Comparison of ENCODE assay signal across 14 mouse cellular contexts in the genomic region with DNA sequence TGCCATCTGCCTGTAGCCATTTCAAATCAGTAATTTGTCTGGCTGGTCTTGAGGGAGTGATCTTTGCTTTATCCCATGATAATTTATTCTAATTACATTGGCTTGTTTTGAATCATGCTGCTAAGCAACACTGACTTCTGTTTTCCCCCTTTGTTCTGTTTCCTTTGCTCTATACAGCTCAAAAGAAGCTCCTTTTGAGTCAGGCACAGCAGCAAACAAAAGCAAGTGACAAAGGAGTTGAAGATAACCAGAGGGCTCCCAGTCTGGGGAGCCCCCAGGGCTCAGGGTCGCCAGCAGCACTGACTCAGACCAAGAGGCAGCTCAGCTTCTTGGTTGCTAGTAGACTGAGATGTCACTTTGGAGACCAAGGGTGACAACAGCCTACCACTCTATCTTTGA.
DNase-seq lines count a peak whose midpoint lies in the region; ATAC-seq and TF ChIP-seq lines count a peak whose summit lies in the region.
"Had no signal": no experiment of that assay in that cellular context is flagged by ENCODE, and none has a peak within 500 bp of the region (broad histone marks: within the 10 kb centered on the region; RNA-seq: fewer than 3 reads in every experiment).

No protein-coding gene starts in this region.

- peak; percentile 82 for ATAC-seq in forebrain, embryonic 11.5 days (replicated peaks; ENCODE audit: low FRiP score)
- peak; percentile 91 for ATAC-seq in hindbrain, embryonic 15.5 days (ENCODE audit: low FRiP score, low read depth)
- no peak for ATAC-seq in kidney, embryonic 16.5 days (ENCODE audit: low FRiP score, low TSS enrichment)
- ATAC-seq: liver, postnatal 0 days had no signal

- whole genome bisulfite sequencing in forebrain, embryonic 11.5 days: 0% methylated on average over 1 of the region's 1 CpGs
- WGBS in hindbrain, embryonic 15.5 days: 0% methylated on average over 1 of the region's 1 CpGs
- WGBS in kidney, embryonic 16.5 days: 12% methylated on average over 1 of the region's 1 CpGs

- no peak overlapping the region for H3K9ac ChIP-seq in forebrain, embryonic 11.5 days (ENCODE audit: low read length)
- H3K9ac ChIP-seq in hindbrain, embryonic 15.5 days: no peak overlapping the region
- H3K9ac ChIP-seq in kidney, embryonic 16.5 days (replicated peaks; ENCODE audit: low read length): no peak overlapping the region
- H3K9ac ChIP-seq: liver, postnatal 0 days had no signal

- H3K9me3 ChIP-seq in forebrain, embryonic 11.5 days (ENCODE audit: control insufficient read depth, low read length): no peaks in the 10 kb centered on the region
- H3K9me3 ChIP-seq in hindbrain, embryonic 15.5 days: no peaks in the 10 kb centered on the region
- no peaks in the 10 kb centered on the region for H3K9me3 ChIP-seq in kidney, embryonic 16.5 days (ENCODE audit: low read length)

- no peak overlapping the region for H3K27ac ChIP-seq in forebrain, embryonic 11.5 days (ENCODE audit: low read depth, low read length)
- H3K27ac ChIP-seq in hindbrain, embryonic 15.5 days (replicated peaks): no peak overlapping the region
- no peak overlapping the region for H3K27ac ChIP-seq in gastrocnemius, adult 2 months
- no peak overlapping the region for H3K27ac ChIP-seq in kidney, embryonic 16.5 days (ENCODE audit: low read length)

- H3K27me3 ChIP-seq in forebrain, embryonic 11.5 days (ENCODE audit: control insufficient read depth, insufficient read depth, low read length): no peaks in the 10 kb centered on the region
- 0 out of 2 replicates have a peak, but pooled peaks cover 2% of the 10 kb centered on the region for H3K27me3 ChIP-seq in hindbrain, embryonic 15.5 days
- no peaks in the 10 kb centered on the region for H3K27me3 ChIP-seq in kidney, embryonic 16.5 days (ENCODE audit: insufficient read depth, low read length)

- no peaks in the 10 kb centered on the region; the same call in 1 of the 2 replicates for H3K4me1 ChIP-seq in forebrain, embryonic 11.5 days (replicated peaks; ENCODE audit: control insufficient read depth, insufficient read depth, low read length)
- peaks cover 6% of the 10 kb centered on the region for H3K4me1 ChIP-seq in hindbrain, embryonic 15.5 days (replicated peaks)
- no peaks in the 10 kb centered on the region for H3K4me1 ChIP-seq in kidney, embryonic 16.5 days (ENCODE audit: insufficient read depth, low read length)

- H3K36me3 ChIP-seq in forebrain, embryonic 11.5 days (ENCODE audit: control insufficient read depth, insufficient read depth, low read length): no peaks in the 10 kb centered on the region
- H3K36me3 ChIP-seq in hindbrain, embryonic 15.5 days: no peaks in the 10 kb centered on the region
- H3K36me3 ChIP-seq in kidney, embryonic 16.5 days (ENCODE audit: insufficient read depth, low read length): no peaks in the 10 kb centered on the region

- H3K4me2 ChIP-seq in forebrain, embryonic 11.5 days (ENCODE audit: low read depth, low read length, severe bottlenecking): no peak overlapping the region
- H3K4me2 ChIP-seq in hindbrain, embryonic 15.5 days: no peak overlapping the region
- H3K4me2 ChIP-seq in kidney, embryonic 16.5 days (replicated peaks; ENCODE audit: low read depth, low read length): no peak overlapping the region

- TF ChIP-seq CTCF in gastrocnemius, adult 2 months (IDR thresholded peaks at IDR 0.05): no peak

- intact Hi-C loops in gastrocnemius, adult 2 months (cut with DNase I): no loop called here

- DNase-seq in ZHBTc4 (ENCODE audit: low read depth, low spot score): peak; percentile 62
- DNase-seq in forebrain, embryonic 11.5 days (ENCODE audit: low spot score): no peak
- peak; percentile 36 for DNase-seq in neural tube, embryonic 10.5 days (ENCODE audit: extremely low spot score, low spot score)
- no peak for DNase-seq in gastrocnemius, adult 2 months
- DNase-seq in thymus, postnatal 0 days (ENCODE audit: low spot score): no peak
- no peak for DNase-seq in spleen, adult 12 weeks (ENCODE audit: low spot score)
- DNase-seq: cerebellum, postnatal 10 days; gastrocnemius, postnatal 36 days; kidney, adult 18-20 months; layer of hippocampus, adult 9-11 months; liver, postnatal 0 days; spleen, adult 18-20 months had no signal

- H3K4me3 ChIP-seq in forebrain, embryonic 11.5 days (ENCODE audit: low read depth, low read length): no peak overlapping the region
- no peak overlapping the region for H3K4me3 ChIP-seq in hindbrain, embryonic 15.5 days
- H3K4me3 ChIP-seq in gastrocnemius, adult 2 months: no peak overlapping the region
- no peak overlapping the region for H3K4me3 ChIP-seq in kidney, embryonic 16.5 days (ENCODE audit: low read length)

Comparison
In these comparisons a context has a peak if more than half of its experiments do, and no peak if none do; other contexts are left out.
1. DNase-seq: peak in ZHBTc4 (single experiment) and neural tube, embryonic 10.5 days (single experiment); none in forebrain, embryonic 11.5 days (single experiment), gastrocnemius, adult 2 months (single experiment), thymus, postnatal 0 days (single experiment) and spleen, adult 12 weeks (single experiment).